Mouse (Mus musculus): ENCODE measurements at regions not wholly inside any gene's neighbourhood (a gene's known extent, or its start where the extent isn't known, plus 50 kb on each side); places are given as distances from the start of the nearest gene placed in this dataset.
"Not testable (repeated sequence)": the region's sequence is repeated elsewhere in the genome, so short reads cannot be mapped to it uniquely, and the experiment has no call there.

- ATAC-seq (replicated peaks in 1 of 2; ENCODE audit: insufficient read depth in 1 of 2, low FRiP score in 2 of 2, low TSS enrichment in 1 of 2, low read depth in 1 of 2, poor library complexity in 2 of 2, severe bottlenecking in 2 of 2), result no peak
Measured at GRCm38 (mm10) chr7:116596914-116597313, 92.7 kb downstream of the Nucb2 start.

DNA sequence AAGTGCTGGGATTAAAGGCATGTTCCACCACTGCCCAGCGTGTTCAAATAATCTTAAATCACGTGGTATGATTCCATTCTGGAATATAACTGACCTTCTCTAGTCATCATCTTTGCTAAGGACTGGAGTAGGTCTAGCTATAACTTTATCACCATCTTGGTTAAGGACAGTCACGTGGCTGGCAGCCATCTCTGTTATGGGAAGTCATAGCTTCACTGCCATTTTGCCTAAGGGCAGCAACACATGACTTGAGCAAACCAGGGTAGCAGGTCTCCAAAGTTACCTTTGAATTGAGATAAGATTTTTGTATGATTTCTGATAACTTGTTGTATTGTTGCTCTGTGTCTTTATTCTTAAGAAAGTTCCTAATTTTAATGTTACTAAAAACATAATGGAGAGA, 96.2 kb downstream of the Nucb2 start:
- no peak for ATAC-seq (replicated peaks in 1 of 2; ENCODE audit: insufficient read depth in 1 of 2, low FRiP score in 2 of 2, low TSS enrichment in 1 of 2, low read depth in 1 of 2, poor library complexity in 2 of 2, severe bottlenecking in 2 of 2)

GRCm38 (mm10) chr7:116603167-116603839, 99.1 kb downstream of the Nucb2 start:
- ATAC-seq (replicated peaks in 1 of 2; ENCODE audit: insufficient read depth in 1 of 2, low FRiP score in 2 of 2, low TSS enrichment in 1 of 2, low read depth in 1 of 2, poor library complexity in 2 of 2, severe bottlenecking in 2 of 2), result peak; percentile 27 to 53; a peak in 1 of 4 replicates

GRCm38 (mm10) chr7:116603840-116604194, 99.6 kb downstream of the Nucb2 start:
- ATAC-seq (replicated peaks in 1 of 2; ENCODE audit: insufficient read depth in 1 of 2, low FRiP score in 2 of 2, low TSS enrichment in 1 of 2, low read depth in 1 of 2, poor library complexity in 2 of 2, severe bottlenecking in 2 of 2), result no peak

GRCm38 (mm10) chr7:116606255-116606654, 102.1 kb downstream of the Nucb2 start:
- ATAC-seq (replicated peaks in 1 of 2; ENCODE audit: insufficient read depth in 1 of 2, low FRiP score in 2 of 2, low TSS enrichment in 1 of 2, low read depth in 1 of 2, poor library complexity in 2 of 2, severe bottlenecking in 2 of 2), result no peak

DNA sequence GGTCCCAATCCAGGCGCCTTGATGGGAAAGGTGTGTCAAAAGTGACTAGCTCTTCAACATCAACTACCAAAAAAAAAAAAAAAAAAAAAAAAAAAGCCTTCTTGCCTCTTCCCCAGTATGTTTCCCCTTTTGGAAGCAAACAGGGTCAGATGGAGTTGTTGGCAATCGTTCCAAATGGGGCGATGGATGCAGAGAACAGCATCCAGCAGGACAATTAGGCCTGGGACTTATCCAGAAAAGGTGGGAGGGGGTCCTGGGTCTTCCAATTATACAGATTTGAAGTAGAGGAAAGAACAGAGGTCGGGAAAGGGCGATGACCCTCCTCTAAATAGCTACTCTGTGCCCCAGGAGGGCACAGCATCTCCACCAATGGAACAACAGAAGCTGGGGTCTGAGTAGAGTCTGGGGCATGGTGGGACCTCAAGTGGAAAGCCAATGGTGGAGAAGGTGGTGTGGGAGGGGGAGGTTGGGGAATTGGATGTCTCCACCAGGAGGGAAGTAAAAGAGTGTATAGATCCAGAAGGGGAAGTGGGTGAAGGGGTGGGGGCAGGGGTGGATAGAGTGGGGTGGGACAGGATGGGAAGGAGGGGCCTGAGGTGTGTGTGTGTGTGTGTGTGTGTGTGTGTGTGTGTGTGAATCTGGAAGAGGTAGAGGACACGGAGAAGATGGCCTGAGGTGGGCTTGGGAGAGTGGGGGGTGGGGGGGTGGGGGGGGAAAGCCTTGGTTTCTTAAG, 102.7 kb downstream of the Nucb2 start:
- peak; percentile 20 to 37; a peak in 1 of 4 replicates for ATAC-seq (replicated peaks in 1 of 2; ENCODE audit: insufficient read depth in 1 of 2, low FRiP score in 2 of 2, low TSS enrichment in 1 of 2, low read depth in 1 of 2, poor library complexity in 2 of 2, severe bottlenecking in 2 of 2)

DNA sequence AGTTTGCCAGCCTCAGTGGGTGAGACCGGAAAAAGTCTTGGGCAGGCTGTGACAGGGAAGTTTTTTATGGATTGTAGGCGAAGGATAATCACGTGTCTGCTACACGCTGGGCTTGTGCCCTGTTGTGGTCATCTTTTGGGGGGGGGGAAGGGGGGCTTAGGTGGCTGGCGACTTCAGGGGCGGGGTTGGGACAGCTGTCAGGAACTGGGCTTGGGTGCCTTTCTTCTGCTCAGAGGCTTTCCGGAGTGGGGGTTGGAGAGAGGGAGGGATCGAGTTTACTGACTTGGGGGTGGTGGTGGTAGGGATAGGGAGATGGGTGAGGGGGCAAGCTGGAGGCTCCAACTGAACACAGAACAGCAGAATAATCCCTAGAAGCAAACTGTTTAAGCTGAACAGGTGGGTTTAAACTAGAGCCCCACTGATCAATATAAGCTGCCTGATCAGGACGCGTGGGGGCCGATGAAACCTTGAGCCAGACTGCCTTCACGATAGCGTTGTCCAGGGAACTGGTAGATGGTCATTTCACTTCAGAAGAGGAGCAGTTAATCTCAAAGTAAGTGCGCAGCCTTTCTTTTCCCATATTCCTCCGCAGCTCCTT, 103.6 kb downstream of the Nucb2 start:
- ATAC-seq (replicated peaks in 1 of 2; ENCODE audit: insufficient read depth in 1 of 2, low FRiP score in 2 of 2, low TSS enrichment in 1 of 2, low read depth in 1 of 2, poor library complexity in 2 of 2, severe bottlenecking in 2 of 2), result no peak

- ATAC-seq (replicated peaks in 1 of 2; ENCODE audit: insufficient read depth in 1 of 2, low FRiP score in 2 of 2, low TSS enrichment in 1 of 2, low read depth in 1 of 2, poor library complexity in 2 of 2, severe bottlenecking in 2 of 2), result peak; percentile 63 to 75; a peak in 3 of 4 replicates
Measured at GRCm38 (mm10) chr7:116608350-116609085, 104.3 kb downstream of the Nucb2 start.

- ATAC-seq (replicated peaks in 1 of 2; ENCODE audit: insufficient read depth in 1 of 2, low FRiP score in 2 of 2, low TSS enrichment in 1 of 2, low read depth in 1 of 2, poor library complexity in 2 of 2, severe bottlenecking in 2 of 2), result no peak
Measured at GRCm38 (mm10) chr7:116609406-116609805, 105.2 kb downstream of the Nucb2 start.

GRCm38 (mm10) chr7:116609906-116610305, 105.7 kb downstream of the Nucb2 start:
- ATAC-seq (replicated peaks in 1 of 2; ENCODE audit: insufficient read depth in 1 of 2, low FRiP score in 2 of 2, low TSS enrichment in 1 of 2, low read depth in 1 of 2, poor library complexity in 2 of 2, severe bottlenecking in 2 of 2), result no peak

DNA sequence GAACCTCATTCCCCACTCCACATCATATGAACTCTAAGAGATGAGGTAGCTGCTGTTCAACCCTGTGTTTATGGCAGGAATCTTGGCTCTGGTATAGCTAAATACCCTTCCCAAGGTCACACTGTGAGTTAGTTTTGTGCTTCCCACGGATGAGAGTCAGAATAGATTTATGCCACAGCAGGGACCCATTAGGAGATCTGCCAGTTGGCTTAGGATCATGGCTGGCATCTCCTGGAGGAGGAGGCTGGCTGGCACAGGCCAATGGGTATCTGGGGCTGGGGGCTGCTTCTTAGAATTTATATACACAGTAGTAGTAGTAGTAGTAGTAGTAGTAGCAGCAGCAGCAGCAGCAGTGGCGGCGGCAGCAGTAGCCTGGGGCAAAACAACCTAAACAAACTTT, 111.8 kb downstream of the Nucb2 start:
- no peak for ATAC-seq (replicated peaks in 1 of 2; ENCODE audit: insufficient read depth in 1 of 2, low FRiP score in 2 of 2, low TSS enrichment in 1 of 2, low read depth in 1 of 2, poor library complexity in 2 of 2, severe bottlenecking in 2 of 2)

GRCm38 (mm10) chr7:116619636-116620035, 115.5 kb downstream of the Nucb2 start:
- ATAC-seq (replicated peaks in 1 of 2; ENCODE audit: insufficient read depth in 1 of 2, low FRiP score in 2 of 2, low TSS enrichment in 1 of 2, low read depth in 1 of 2, poor library complexity in 2 of 2, severe bottlenecking in 2 of 2), result no peak

GRCm38 (mm10) chr7:116620381-116620780, 116.2 kb downstream of the Nucb2 start:
- peak; percentile 84 to 95 for ATAC-seq (replicated peaks in 1 of 2; ENCODE audit: insufficient read depth in 1 of 2, low FRiP score in 2 of 2, low TSS enrichment in 1 of 2, low read depth in 1 of 2, poor library complexity in 2 of 2, severe bottlenecking in 2 of 2)

GRCm38 (mm10) chr7:116633210-116633609, 129.0 kb downstream of the Nucb2 start:
- ATAC-seq (replicated peaks in 1 of 2; ENCODE audit: insufficient read depth in 1 of 2, low FRiP score in 2 of 2, low TSS enrichment in 1 of 2, low read depth in 1 of 2, poor library complexity in 2 of 2, severe bottlenecking in 2 of 2), result no peak

GRCm38 (mm10) chr7:116644902-116645650, 140.9 kb downstream of the Nucb2 start:
- peak; percentile 46 to 58; a peak in 1 of 4 replicates for ATAC-seq (replicated peaks in 1 of 2; ENCODE audit: insufficient read depth in 1 of 2, low FRiP score in 2 of 2, low TSS enrichment in 1 of 2, low read depth in 1 of 2, poor library complexity in 2 of 2, severe bottlenecking in 2 of 2)

DNA sequence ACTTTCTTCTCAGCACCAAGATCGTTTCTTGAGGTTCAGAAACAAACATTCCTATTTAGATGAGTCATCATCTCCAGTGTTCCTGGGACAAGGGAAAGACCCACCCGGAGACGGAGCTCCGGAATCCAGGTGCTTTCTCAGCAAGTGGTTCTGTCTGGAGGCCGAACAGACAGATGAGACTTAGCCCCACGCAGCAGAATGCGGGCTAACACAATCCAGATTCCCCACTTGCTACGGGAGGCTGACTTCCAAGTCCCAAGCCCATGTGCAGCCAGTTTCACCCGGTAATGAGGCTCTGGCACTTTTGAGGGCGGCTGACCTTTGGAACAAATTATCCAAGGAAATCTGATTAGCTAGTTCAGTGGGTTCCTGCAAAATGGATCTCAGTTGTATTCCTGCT, 150.3 kb downstream of the Nucb2 start:
- no peak for ATAC-seq (replicated peaks in 1 of 2; ENCODE audit: insufficient read depth in 1 of 2, low FRiP score in 2 of 2, low TSS enrichment in 1 of 2, low read depth in 1 of 2, poor library complexity in 2 of 2, severe bottlenecking in 2 of 2)

- not testable (repeated sequence) for ATAC-seq (replicated peaks in 1 of 2; ENCODE audit: insufficient read depth in 1 of 2, low FRiP score in 2 of 2, low TSS enrichment in 1 of 2, low read depth in 1 of 2, poor library complexity in 2 of 2, severe bottlenecking in 2 of 2)
Measured at GRCm38 (mm10) chr7:116657040-116657439, 152.9 kb downstream of the Nucb2 start.

All from hematopoietic stem cell, adult 5-6 weeks (primary cell).